Mouse (Mus musculus) T-cell, adult 2 months (primary cell): Measurements from ENCODE around the gene Comt.

Experiments
- DNase-seq: peaks from one replicate; pipeline ENCODE4 v3.0.0; 2022; ENCODE audit warnings: low spot score

Gene Comt

GRCm38 (mm10) chr16:18433341-18433920, 6.8 kb upstream of the Comt start:
- no peak for DNase-seq

DNA sequence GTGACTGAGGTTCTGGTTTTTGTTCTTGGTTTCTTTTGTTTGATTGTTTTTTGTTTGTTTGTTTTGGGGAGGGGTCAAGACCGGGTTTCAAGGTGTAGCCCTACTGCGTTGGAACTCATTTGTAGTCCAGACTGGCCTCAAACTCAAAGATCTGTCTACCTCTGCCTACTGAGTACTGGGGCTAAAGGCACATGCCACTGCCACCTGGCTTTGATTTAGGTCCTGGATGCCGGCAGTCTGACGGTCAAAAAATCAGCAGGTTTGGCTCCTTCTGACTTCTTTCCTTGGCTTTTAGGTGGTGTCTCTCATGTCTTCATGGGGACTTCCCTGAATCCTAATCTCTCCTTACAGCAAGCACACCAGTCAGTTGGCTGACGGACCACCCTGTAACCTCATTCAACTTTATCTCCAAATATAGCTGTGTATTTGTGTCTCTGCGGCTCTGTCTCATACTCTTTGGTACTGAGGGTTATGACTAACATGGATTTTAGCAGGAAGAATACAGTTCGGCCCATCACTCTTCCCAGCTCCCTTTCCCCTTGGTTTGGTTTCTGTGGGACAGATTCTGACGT, 4.1 kb upstream of the Comt start:
- no peak for DNase-seq

GRCm38 (mm10) chr16:18429641-18430040, 3.0 kb upstream of the Comt start:
- DNase-seq: no peak

DNA sequence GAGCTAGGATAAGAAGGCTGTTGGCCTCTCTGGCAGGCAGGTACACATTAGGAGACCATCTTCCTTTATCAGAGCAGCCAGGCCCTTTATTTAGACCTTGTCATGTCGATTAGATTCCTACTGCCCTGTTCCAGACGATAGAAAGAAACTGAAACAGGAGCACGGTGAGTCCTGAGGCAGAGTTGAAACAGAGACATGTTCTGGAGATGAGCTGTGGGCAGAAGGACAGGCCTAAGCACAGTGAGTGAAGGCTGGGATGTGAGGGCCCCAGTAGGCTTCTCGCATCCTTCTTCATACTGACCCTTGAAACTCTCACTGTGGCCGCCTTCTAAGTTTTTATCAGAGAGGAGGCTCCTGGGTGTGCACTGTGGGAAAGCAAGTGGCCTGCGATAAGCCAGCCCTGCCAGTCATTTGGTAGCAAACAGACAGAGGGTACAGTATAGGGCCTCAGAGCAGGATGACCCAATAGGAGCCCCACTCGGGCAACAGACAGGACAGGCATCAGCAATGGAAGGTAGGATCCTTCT, 1.9 kb upstream of the Comt start:
- DNase-seq: no peak

GRCm38 (mm10) chr16:18428011-18428515, 1.4 kb upstream of the Comt start:
- DNase-seq: no peak

- DNase-seq: peak; percentile 69
Measured at GRCm38 (mm10) chr16:18426215-18426791, 349 bp downstream of the Comt start, which contains the start of gene Txnrd2. Gene Txnrd2 (plus strand): TSS chr16:18426384.

DNA sequence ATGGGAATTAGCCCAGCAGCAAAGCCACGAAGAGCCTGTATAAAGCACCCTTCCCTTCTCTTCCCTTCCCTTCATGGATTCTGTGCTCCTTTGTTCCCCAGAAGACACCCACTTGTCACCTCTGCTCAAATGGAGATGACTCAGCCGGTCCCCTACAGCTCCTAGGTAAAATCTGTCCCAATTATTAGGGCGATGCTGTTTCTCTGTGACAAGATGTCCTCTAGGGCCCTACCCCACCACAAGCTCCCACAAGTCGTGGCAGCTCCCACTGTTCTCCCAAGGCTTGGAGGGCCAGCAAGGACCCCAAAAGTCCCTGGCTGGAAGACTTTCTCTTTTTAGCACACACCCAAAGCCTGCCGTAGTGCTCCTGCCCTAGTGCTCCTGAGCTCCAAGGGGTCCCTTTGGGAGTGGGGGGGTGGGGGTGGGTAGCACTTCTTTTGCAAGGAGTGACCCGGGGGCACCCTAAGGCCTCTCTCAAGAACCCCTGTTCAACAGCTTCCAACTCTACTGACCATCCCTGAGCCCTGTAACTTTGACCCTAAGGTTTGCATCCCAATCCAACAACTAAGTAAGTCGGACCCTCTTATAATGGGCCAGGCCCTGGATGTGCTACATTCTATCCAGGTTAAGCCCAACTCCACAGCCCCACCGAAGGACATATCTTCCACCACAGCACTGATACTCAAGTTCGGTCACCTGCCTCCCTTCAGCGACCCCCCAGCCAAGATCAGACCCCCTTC, 1.0 kb downstream of the Comt start:
- no peak for DNase-seq

GRCm38 (mm10) chr16:18424364-18425045, 2.1 kb downstream of the Comt start:
- DNase-seq: no peak

DNA sequence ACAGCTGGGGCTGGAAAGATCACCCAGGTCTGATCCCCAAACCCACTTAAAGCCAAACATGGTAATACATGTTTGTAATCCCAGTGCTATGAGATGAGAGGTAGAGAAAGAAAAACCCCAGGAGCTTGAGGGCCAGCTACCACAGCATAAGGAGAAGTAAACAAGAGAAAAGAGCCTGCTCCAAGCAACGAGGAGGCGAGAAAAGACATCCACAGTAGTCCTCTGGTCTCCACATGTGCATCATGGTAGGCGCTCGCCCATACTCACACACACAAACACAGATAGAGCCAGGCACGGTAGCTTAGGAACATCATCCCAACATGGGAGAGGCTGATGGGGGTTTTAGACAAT, 2.8 kb downstream of the Comt start:
- DNase-seq: no peak

GRCm38 (mm10) chr16:18423203-18423914, 3.3 kb downstream of the Comt start:
- DNase-seq: no peak

DNA sequence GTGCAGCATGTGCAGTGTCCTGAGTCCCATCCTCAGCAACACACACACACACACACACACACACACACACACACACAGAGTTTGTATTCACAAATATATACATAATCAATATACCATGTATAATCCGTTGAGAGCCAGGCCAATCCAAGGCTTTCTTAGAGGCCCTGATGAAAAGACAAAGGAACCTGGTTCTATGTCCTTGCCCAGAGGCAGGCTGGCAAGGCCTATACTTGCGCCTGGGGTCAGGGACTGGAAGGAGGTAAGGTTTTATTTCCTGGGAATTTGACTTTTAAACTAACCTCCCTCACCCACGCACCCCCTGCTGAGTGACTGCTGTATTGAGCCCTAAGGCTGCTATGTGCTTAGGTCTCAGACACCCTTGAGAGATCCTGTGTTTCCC, 6.1 kb downstream of the Comt start:
- no peak for DNase-seq

DNA sequence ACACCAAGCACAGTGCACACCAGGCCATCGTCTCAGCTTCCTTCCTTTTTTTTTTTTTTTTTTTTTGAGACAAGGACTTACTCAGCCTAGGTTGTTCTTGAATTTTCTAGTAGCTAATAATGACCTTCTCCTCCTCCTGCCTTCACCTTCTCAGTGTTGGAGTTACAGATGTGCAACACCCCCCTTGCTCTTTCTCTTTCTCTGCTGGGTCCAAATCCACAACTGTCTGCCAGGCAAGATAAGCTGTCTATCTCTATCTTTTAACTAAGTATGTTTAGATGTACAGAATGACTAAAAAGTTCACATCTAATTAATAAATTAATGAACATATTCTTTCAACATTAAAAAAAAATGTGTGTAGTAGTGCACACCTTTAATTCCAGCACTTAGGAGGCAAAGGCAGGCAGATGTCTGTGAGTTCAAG, 7.0 kb downstream of the Comt start:
- no peak for DNase-seq

- no peak for DNase-seq
Measured at GRCm38 (mm10) chr16:18418756-18419602, 7.7 kb downstream of the Comt start.

DNA sequence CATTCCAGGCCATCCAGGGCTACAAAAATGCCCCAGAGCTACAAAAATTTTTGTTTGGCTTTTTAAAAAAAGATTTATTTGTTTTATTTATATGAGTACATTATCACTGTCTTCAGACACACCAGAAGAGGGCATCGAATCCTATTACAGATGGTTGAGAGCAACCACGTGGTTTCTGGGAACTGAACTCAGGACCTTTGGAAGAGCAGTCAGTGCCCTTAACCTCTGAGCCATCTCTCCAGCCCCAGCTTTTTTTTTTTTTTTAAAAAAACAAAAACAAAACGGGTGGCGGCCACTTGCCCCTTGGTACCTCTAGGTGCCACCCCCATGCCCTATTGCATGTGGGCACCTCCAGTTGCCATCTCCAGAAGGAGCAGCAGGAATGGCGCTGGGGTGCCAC, 9.2 kb downstream of the Comt start:
- no peak for DNase-seq

- no peak for DNase-seq
Measured at GRCm38 (mm10) chr16:18416837-18417236, 9.8 kb downstream of the Comt start.

- no peak for DNase-seq
Measured at GRCm38 (mm10) chr16:18416094-18416761, 10.4 kb downstream of the Comt start.

- DNase-seq: no peak
Measured at GRCm38 (mm10) chr16:18413032-18413816, 13.4 kb downstream of the Comt start.

DNA sequence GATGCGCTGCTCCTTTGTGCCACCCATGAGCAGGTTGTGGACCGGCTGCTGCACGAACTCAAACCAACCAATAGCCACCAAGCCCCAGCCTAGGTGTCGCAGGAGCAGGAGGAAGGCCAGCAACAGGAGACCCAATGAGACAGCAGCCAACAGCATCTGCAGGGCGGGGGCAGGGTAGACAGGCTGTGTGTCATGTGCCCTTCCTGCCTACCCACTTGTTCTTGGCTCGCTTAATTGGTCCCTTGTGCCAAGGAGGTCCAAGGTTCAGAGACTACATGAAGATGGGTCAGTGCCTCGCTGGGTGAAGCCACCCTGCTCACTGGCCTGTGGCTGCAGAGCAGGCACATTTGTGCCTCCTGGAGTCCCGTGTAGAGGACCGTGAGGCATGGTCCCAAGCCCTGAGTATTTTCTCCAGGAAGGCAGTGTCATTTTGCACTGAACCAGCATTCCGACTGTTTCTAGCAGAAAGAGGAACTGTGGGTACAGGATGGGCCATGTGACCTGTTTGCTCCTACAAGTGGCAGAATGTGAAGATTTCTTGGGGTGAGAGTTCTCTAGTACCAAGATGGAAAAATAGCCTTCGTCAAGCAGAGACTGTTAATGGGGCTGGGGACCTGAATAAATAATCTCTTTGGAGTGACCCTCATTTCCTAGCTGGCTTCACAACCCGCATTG, 14.7 kb downstream of the Comt start:
- DNase-seq: no peak
